Mouse (Mus musculus) urinary bladder, postnatal 10 days (tissue): ENCODE data around the gene Gse1.

Source experiments
- DNase-seq: peaks from one replicate; pipeline ENCODE4 v3.0.0; 2022; ENCODE audit warnings: low spot score

Gene Gse1

DNA sequence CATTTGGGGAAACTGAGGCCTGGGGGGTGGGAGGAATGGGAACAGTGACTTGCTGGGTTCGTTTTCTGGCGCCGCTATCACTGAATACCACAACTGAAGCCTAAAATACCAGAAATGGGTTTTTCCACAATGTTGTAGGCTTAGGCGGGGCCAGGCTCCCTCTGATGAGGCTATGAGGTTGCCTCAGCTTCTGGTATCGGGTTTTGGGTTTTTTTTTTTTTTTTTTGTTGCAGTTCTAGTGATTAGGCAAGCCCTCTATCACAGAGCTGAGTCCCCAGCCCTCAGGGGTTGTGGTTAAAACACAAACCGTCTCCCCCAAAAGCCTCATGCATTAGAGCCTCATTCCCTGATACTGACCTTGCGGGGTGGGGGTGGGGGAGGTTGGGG, 149.5 kb downstream of the Gse1 start:
- no peak for DNase-seq

DNA sequence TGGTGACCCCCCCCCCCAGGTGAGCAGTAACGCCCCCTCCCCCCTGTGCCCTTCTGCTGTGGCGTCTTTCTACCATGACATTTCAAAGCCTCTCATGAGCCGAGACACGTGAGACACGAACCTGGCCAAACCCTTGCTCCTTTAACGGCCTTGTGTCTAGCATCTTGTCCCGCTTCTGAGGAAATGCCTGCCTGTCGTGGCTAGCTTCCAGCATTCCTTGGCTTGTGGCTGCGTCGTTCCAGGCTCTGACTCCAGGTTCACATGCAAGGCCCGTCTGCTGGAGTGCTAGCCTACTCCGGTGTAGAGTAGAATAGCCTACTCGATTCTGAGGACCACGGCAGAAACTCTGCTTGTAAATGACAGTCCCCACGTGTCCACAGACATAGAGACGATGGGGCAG, 150.1 kb downstream of the Gse1 start:
- no peak for DNase-seq

- DNase-seq: no peak
Observed at GRCm38 (mm10) chr8:120379015-120379414, 150.8 kb downstream of the Gse1 start.

DNA sequence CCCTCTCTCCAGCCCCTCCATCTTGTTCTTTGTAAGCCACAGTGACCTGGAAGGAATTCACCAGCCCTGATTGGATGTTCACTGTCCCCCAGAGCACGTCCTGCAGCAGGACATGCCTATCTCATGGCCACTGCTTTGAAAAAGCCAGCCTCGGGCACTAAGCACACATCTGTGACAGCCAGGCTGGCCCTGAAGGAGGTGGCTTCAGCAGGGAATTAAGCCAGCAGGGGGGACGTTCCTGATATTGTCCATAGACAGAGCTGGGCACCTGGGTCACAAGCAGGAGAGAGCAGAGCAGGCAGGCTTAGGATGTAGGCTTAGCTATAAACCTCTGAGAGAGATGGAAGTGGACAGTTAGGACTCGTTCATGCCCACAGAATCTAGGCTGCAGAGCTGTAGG, 153.6 kb downstream of the Gse1 start:
- no peak for DNase-seq

DNA sequence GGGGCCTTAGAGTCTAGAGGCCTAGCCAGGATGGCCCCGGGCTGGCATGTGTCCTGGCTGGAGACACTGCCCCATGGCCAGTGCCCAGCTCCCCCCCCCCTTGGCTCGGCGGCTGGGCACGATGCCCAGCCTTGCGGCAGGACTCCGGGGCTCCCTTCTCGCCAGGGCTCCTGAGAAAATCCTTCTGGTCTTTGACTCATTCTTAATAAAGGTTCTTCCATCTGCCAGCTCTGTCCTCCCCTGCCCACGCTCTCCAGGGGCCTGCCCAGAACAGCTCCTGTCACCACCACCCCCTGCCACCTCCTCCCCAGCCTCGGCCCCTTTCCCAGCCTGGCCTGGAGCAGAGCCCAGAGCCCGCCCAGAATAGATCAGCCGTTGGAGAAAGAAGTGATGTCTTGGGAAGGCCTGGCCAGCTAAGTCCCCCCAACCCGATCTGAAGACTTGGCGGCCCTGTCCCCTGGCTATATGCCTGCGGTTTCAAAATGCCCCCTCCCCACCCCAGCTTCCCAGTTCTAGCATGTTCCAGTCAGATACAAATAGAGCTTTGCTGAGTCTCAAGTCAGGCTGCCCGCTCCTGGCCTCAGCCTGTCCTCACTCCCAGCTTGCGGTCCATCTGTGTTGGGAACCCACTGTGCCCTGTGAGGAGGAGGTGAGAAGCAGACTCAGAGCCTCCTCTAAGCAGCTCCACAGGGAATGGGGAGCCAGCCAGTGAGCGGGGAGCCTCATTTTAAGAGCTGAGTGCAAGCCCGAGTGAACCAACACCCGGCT, 154.4 kb downstream of the Gse1 start:
- peak; percentile 44 for DNase-seq

GRCm38 (mm10) chr8:120383204-120383560, 154.9 kb downstream of the Gse1 start:
- DNase-seq: no peak

DNA sequence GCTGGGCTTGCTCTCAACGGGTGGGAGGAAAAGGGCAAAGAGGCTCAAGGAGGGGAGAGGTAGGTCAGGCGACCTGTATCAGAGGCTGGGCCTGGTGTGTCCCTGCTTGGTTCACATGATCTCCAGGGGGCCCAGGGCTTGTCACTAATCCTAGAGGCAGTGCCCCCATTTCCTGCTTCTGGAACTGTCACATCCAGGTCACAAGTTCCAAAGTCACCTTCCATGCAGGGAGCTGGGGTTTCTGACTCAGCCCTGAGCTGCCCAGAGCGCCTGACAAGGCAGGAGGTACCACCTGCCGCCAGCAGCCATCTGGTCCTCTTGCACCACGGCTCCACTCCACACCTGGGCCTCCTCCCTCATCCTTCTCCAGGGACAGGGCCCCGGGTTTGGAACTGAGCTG, 155.5 kb downstream of the Gse1 start:
- DNase-seq: no peak

DNA sequence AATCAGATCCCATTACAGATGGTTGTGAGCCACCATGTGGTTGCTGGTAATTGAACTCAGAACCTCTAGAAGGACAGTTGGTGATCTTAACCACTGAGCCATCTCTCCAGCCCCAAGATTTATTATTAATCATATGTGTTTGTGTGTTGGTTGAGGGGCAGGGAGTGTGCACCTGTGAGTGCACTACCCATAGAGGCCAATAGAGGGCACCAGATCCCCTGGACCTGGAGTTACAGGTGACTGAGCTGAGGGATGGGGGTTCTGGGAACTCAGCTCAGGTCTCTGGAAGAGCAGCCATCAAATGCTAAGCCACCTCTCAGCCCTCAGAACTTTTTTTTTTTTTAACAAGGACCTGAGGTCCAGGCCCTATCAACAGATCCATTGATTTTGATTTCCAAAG, 156.5 kb downstream of the Gse1 start:
- DNase-seq: no peak

DNA sequence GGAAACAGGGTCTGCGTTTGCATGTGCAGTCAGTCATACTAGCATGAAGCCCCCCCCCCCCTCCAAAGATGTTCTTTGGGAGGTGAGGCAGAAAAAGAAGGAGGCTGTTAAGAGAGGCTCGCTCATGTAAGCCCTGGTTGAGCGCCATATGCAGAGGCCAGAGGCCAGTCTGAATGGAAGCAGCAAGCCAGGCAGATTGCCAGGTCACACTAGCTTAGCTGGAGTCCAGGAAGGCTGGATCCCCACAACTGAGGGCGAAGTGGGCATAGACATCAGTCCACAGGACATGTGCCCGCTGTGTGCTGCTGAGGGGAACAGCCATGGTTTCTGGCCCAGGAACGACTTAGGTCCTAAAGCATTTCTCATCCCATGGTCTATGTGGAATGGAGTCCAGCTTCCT, 160.0 kb downstream of the Gse1 start:
- DNase-seq: no peak

DNA sequence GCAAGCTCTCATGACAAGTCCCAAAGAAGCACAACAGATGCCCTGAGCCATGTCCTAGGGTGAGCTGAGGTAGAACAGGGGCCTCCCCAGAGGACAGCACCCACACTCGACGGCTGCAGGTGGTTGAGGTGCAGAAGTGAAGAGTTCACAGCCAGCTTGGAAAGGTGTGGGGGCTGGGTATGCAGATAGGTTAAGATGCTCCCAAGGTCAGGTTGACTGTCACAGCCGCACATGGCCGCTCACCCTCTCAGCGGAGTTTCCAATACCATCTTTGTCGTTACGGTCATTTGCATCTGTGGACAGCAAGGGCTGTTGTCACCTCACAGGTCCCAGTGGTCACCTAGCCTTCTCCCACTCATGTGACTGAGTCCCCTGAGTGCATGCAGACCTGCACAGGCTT, 162.3 kb downstream of the Gse1 start:
- DNase-seq: no peak

DNA sequence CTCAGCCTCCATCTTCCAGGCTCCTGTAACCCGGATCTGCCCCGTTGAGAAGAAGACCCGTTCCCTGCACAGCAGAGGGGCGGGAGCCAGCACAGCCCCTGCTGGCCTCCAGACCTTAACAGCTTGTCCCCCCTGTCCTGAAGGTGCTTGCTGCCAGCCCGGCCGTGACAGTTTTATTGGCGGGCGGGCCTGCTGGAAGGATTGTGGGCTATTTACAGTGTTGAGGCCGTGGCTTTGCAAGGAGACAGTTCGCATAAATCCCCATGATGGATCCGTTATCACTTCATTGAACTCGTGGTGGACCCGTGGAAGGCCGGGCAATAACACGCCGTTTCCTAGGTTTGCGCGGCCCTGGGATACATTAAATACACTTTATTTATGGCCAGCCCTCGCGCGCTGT, 163.6 kb downstream of the Gse1 start:
- DNase-seq: no peak

- DNase-seq: no peak
Observed at GRCm38 (mm10) chr8:120393085-120393484, 164.8 kb downstream of the Gse1 start.

- DNase-seq: no peak
Observed at GRCm38 (mm10) chr8:120393871-120394275, 165.6 kb downstream of the Gse1 start.

GRCm38 (mm10) chr8:120395892-120396291, 167.6 kb downstream of the Gse1 start:
- no peak for DNase-seq

DNA sequence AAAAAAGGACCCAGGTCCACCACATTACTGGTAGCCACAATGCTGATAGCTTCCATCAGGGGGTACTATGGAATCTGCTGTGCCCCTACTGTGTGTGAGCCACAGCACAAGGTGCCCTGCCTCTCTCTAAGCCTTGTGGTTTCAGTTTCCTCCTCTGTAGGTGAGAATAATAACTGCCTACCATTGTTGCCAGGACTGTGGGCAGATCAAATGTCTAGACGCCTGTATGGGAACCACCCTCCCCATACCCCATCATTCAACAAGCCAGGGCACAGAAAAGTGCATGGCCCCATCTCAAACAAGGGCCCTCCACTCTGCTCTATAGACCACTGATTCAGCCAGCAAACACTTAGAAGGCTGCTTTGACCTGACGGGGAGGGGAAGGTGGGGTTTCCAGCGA, 168.5 kb downstream of the Gse1 start:
- no peak for DNase-seq

DNA sequence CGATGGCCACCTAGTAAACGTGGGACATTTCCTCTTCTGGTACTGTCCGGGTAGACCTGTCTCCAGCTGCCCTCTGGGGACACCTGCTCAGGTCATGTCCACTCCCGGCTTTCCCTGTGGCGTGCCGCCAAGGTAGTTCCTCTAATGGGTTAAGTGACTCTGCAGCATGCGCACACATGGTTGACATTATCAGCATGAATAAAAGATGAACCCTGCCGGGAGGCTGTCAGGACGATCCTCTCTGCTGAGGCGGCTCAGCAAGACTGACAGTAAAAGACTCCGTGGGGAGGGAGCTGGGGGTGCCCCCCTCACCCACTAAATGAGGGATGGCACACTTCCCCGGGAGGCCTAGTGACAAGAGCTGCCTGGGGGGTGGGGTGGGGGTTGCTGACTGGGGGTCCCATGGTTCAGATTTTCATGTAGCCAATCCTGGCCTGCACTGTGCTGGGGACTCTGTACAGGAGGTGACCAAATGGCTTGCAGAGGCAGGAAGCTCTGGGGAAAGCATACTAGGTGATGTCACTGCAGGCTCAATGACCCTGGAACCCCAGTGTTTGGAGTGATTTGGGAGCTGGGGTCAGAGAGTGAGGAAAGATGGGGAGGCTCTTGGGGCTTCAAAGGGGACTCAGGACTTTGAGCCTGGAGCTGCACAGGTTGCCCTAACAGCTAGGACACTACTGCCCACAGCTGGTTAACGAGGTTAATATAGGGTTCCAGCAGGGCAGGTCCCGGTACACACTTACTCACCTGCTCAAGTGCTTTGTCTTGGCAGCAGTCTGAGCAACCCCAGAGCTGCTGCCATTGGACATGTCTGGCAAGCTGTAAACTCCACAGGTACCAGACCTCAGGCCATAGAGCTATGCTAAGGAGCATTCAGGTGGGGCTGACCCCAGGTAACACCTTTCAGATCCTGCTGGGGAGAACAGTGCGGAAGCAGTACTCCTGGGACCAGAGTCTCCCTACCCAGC, 169.5 kb downstream of the Gse1 start:
- DNase-seq: no peak

DNA sequence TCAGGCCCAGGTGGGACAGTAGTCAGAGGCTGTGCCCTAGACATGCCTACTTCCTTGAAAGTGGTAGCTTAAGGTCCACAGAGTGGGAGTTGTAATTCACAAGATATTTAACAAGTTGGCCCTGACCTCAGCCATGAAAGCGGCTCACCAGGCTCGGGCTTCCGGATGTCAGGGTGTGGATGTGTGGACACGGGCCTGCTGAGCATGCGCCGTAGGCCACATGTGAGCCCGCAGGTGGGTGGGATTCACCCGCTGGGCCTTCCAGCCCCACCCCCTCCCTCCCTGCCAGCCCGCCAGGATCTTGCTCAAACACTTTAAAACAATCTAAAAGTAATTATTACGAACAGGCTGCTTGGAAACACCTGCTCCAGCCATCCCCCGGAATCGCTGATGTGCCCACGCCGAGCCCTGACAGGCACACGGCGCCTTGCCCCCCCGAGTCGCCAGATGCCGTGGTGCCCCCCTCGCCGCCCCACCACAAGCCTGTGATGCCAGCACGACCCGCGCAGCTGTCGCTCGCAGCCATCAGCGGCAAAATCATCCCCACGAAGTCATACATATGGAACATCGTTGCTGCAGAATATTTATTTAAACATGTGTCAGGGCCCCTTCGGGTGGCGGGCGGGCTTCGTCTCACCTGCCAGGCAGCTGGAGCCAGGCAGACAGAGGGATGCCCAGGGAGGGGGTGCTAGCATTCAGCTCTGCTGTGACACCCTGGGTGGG, 171.1 kb downstream of the Gse1 start:
- DNase-seq: no peak

DNA sequence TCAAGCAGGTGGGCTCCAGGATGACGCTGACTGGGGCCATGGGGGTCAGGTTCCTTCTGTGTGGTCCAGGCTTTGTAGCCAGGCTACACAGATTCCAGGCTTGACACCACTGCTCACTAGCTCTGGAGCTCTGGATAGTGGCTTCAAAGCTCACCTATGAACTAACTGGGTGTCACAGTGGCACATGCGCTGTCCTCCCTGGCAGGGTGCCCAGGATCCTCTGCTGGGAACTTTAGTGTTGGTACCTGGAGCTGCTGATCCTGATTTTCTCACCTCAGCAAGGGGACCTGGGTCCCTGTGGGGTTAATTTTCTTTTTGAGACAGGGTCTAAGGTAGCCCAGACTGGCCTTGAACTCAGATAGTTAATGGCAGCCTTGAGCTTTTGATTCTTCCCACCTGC, 173.0 kb downstream of the Gse1 start:
- DNase-seq: no peak

DNA sequence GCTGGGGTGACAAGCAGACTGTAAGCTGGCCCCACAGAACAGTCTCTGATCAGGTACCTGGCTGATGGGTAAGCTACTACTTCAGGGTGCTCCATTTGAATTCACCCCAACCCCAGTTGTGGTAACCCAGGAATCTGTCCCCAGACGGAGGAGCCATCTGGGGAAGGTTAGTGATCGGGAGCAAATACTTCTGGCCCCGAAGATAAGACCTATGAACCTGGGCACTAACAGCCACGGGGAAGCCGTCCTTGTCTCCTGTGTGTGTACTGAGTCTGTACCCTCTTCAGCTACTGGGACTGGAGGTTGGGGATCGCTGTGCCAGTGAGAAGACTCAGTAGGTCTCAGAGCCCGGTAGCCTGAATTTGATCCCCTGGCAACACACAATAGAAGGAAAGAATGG, 173.5 kb downstream of the Gse1 start:
- no peak for DNase-seq

DNA sequence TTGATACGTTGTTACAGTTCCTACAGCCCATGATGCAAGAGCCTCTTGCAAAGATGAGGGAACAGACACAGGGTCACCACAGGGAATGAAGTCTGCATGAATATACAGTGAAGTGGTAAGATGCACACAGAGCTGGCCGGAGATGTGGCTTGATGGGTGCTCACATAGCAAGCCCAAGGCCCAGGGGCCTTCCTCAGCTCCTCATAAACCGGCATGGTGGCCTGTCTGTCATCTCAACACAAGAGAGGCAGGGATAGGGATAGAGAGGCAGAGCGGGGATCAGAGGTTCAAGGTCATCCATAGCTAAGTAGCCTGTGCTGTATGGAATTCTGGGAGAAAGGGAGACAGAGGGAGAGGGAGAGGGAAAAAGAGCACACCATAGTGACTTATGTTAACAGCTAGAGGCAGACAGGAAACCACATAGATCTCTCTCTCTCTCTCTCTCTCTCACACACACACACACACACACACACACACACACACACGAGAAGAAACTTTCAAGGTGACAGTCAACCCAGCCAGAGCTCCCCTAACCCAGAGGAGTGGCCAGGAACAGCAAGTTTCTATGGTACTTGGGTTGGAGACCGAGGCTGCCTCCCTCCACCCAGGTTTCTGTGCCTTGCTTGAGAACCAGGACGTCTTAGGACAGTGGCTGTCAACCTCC, 175.5 kb downstream of the Gse1 start:
- DNase-seq: no peak

GRCm38 (mm10) chr8:120404609-120405036, 176.4 kb downstream of the Gse1 start:
- DNase-seq: no peak

GRCm38 (mm10) chr8:120406008-120406632, 177.9 kb downstream of the Gse1 start:
- no peak for DNase-seq
